Mouse (Mus musculus) gastrocnemius, adult 8-10 months (tissue): ENCODE data around the gene Cnga2. TPM values are rescaled to one million over a fixed set of nuclear protein-coding genes. Genes with fewer than 3 reads are reported as not detected.

Experiments used
- DNase-seq, 2 experiments: peaks; one replicate each; pipeline ENCODE4 v3.0.0; 2022; ENCODE audit warnings: low spot score in 2 of 2
- total RNA-seq, 4 experiments: library from RNA; stranded (reverse); gene quantifications; 2 replicates each; pipeline ENCODE4 v1.2.4; 2022

Gene Cnga2
- total RNA-seq, 4 experiments from 2014 or later: not detected

- DNase-seq: no peak
Measured at GRCm38 (mm10) chrX:72047918-72048317, 56.3 kb downstream of the Cnga2 start.

Other genes with a start within 250 kb of the Cnga2 start
- 10 to 100 TPM; 19.2 to 22.5 (median 20.6) TPM for gene Vma21, start 175.9 kb upstream of the Cnga2 start, total RNA-seq
- not detected for gene Gm1141, start 70.8 kb upstream of the Cnga2 start, total RNA-seq
- gene Prrg3, start 29.2 kb upstream of the Cnga2 start, total RNA-seq: 1 to 10 TPM; 2.0 to 5.0 (median 2.6) TPM
- not detected for gene Fate1, start 18.9 kb upstream of the Cnga2 start, total RNA-seq
- gene Magea4, start 230.2 kb downstream of the Cnga2 start, total RNA-seq: not detected